Mouse (Mus musculus) lung, adult 2 months (tissue): Measurements from ENCODE around the gene Zbtb48. TPM values are rescaled to one million over a fixed set of nuclear protein-coding genes. Genes with fewer than 3 reads are reported as not detected.

Experiments
- DNase-seq: peaks from one replicate; pipeline ENCODE4 v3.0.0; 2022
- H3K4me1 ChIP-seq: fragments of 200-500 bp; 2 replicates; pipeline ENCODE4 v1.6.1; 2011; ENCODE audit warnings: low read length; ENCODE audit not compliant: control insufficient read depth, insufficient read depth
- H3K4me3 ChIP-seq: fragments of 200-500 bp; replicated peaks from 2 replicates; pipeline ENCODE3; 2011; ENCODE audit warnings: low read depth, mild to moderate bottlenecking, control low read depth, low read length; ENCODE audit errors: extremely low read depth
- CTCF ChIP-seq: fragments of 200-500 bp; IDR thresholded peaks from 2 replicates; pipeline ENCODE4 v1.5.1; 2011; ENCODE audit warnings: mild to moderate bottlenecking, low read length, control low read depth; ENCODE audit not compliant: insufficient read depth
- POLR2A ChIP-seq: fragments of 200-500 bp; IDR thresholded peaks from 2 replicates; pipeline ENCODE4 v1.6.1; 2011; ENCODE audit warnings: low read depth, mild to moderate bottlenecking, control low read depth, low read length, borderline replicate concordance; ENCODE audit errors: extremely low read depth
- WGBS: fragments of 180-500 bp; shearing (Covaris S2); methylation state at CpG from one replicate; pipeline ENCODE4 v1.1.7; 2018; 5-methylcytosine and 5-hydroxymethylcytosine counted together
- polyA plus RNA-seq: library from polyadenylated mRNA; depleted of rRNA; stranded (reverse); fragments of >200 nt; gene quantifications from 2 replicates; pipeline ENCODE4 v1.2.3, GENCODE M21; 2012

The Zbtb48 gene
- polyA plus RNA-seq, 1 experiment = 21.6 TPM

DNA sequence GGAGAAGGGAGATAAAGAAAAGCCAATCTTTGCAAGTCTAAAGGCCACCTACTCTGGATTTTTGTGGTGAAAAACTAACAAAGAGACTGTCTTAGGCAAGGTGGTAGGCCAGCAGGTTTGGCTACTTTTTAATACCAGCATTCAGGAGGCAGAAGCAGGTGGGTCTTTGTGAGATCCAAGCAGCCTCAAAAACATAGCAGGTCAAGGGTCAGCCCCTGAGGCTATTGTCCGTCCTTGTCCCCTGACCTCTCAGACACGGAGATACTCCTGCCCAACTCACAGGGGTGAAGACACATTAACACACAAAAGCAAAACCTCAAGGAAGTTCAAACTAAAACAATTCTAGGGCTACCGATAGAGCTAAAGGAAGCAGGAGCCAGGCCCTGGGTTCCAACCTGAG, 20.7 kb downstream of the Zbtb48 start:
- WGBS = 41% methylated on average over 3 of the region's 3 CpGs

DNA sequence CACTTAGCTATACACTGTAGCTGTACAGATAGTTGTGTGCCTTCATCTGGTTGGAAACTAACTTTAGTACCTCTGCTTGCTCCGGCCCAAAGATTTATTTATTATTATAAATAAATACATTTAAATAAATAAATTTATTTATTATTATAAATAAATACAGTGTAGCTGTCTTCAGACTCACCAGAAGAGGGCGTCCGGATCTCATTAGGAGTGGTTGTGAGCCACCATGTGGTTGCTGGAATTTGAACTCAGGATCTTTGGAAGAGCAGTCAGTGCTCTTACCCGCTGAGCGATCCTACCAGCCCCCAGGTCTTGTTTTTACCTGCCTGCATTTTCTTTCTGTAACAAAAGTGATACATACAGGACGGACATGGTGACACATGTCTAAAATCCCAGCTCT, 21.3 kb downstream of the Zbtb48 start:
- WGBS = 74% methylated on average over 6 of the region's 6 CpGs
- Histone ChIP-seq H3K4me3 (no peak overlapping the region), H3K4me1 (peaks cover 14% of the 10 kb centered on the region)
- no peak for DNase-seq
- TF ChIP-seq POLR2A = no peak
- no peak for TF ChIP-seq CTCF

More for the DNA sequence above, 20.7 kb downstream of the Zbtb48 start:
- Histone ChIP-seq H3K4me1 (peaks cover 18% of the 10 kb centered on the region), H3K4me3 (no peak overlapping the region)
- no peak for DNase-seq
- TF ChIP-seq CTCF (no peak), POLR2A (no peak)

DNA sequence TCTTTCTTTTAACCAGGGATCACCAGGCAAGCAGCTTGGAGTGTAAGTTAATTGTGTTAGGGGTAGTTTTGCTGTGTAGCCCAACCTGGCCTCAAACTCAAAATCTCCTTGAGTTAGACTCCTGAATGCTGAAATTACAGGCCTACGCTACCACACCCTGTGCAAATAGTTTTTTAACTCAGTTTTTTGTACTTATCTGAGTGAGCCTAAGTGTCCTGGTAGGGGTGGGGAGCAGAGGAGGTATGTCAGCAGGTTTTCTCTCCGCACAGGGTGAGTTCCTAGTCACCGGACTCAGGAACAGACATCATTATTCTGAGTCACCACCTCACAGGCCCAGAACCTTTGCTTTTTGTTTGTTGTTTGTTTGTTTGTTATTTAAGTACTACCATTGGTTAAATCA, 25.4 kb downstream of the Zbtb48 start:
- Histone ChIP-seq H3K4me3 (no peak overlapping the region), H3K4me1 (peaks cover 8% of the 10 kb centered on the region)
- WGBS = 74% methylated on average over 3 of the region's 3 CpGs
- no peak for DNase-seq
- no peak for TF ChIP-seq POLR2A
- no peak for TF ChIP-seq CTCF

DNA sequence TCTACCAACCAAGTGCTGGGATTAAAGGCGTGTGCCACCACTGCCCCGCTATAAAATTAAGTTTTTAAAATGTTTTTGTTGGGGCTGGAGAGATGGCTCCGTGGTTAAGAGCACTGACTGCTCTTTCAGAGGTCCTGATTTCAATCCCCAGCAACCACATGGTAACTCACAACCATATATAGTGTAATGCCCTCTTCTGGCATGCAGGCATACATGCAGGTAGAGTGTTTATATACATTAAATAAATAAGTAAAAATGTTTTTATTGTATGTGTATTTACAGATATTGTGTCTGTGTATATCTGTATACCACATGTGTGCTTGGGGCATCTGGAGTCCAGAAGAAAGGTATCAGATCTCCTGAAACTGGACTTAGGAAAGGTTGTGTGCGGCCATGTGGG, 26.1 kb downstream of the Zbtb48 start:
- no peak for TF ChIP-seq POLR2A
- 68% methylated on average over 4 of the region's 4 CpGs for WGBS
- DNase-seq = no peak

DNA sequence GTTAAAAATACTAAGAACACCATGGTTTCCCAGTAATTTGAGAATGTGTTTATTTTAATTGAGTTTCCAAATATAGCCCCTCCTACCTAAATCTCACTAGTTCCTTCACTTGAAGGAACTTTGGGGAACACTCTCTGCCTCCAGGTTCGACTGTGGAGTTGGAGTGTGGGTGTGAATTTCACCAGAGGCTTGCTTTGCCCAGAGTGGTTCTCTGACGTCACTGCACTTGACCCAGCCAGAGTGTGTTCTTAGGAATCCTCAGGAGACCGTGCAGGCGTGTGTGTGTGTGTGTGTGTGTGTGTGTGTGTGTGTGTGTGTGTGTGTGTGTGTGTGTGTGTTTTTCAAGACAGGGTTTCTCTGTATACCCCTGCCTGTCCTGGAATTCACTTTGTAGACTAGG, 26.6 kb downstream of the Zbtb48 start:
- 23% methylated on average over 4 of the region's 4 CpGs for WGBS
- Histone ChIP-seq H3K4me1 (peaks cover 7% of the 10 kb centered on the region), H3K4me3 (no peak overlapping the region)
- DNase-seq = peak; percentile 46
- TF ChIP-seq POLR2A (no peak), CTCF (no peak)

More for the DNA sequence above, 26.1 kb downstream of the Zbtb48 start:
- Histone ChIP-seq H3K4me1 (peaks cover 7% of the 10 kb centered on the region), H3K4me3 (no peak overlapping the region)

DNA sequence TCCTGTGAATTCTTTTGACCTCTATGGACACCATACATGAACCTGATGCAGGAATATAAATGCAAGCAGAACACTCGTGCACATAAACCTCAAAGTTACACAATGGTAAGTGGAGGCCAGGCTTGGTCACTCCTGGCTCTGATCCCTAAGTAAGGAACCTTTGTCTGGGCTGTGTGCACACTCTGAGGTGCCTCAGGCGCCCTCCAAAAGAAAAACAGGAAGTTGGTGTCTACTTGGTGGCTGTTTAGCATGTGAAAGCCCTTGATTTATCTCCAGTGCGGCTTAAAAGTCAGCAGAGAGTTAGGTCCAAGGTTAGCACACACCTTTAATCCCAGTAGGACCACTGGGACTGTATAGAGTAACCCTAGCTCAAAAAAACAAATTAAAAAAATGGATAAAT, 28.0 kb downstream of the Zbtb48 start:
- WGBS = 24% methylated on average over 3 of the region's 3 CpGs

DNA sequence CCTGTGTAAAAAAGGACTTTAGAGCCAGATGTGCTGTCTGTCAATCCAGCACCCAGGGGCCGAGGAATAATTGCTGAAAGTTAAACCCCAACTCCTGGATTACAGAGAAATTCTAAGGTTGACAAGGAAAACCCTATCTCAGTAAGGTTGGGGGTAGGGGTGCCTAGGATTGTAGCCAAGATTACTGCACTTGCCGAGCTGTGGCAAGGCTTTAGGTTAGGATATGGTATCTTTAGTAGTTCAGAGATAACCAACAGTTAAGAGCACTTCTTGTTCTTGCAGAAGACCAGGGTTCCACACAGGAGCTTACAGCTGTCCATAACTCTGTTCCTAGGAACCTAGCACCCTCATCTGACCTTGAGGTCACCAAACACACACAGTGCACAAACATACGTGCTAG, 29.8 kb downstream of the Zbtb48 start:
- no peak overlapping the region for H3K4me3 ChIP-seq
- 63% methylated on average over 3 of the region's 3 CpGs for WGBS
- peaks cover 15% of the 10 kb centered on the region for H3K4me1 ChIP-seq
- no peak for TF ChIP-seq CTCF
- no peak for TF ChIP-seq POLR2A
- no peak for DNase-seq

More for the DNA sequence above, 28.0 kb downstream of the Zbtb48 start:
- TF ChIP-seq CTCF (no peak), POLR2A (no peak)
- no peak overlapping the region for H3K4me3 ChIP-seq
- peaks cover 10% of the 10 kb centered on the region for H3K4me1 ChIP-seq
- no peak for DNase-seq

DNA sequence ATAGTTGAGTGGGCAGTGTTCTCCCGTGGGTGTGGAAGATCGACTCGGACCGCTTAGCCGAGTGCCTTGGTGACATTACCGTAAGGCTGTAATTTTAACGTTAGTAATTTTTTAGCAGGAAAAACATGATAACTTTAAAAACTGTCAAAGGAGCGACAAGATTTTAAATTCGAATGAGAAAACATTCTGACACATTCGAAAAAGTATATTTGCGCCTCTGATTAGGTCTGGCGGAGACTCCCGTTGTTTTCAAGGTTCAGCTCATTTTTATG, 30.6 kb downstream of the Zbtb48 start:
- TF ChIP-seq CTCF (no peak), POLR2A (no peak)
- DNase-seq = no peak
- Histone ChIP-seq H3K4me1 (peaks cover 15% of the 10 kb centered on the region), H3K4me3 (peak overlapping the region; percentile 83)
- 1% methylated on average over 13 of the region's 13 CpGs for WGBS

DNA sequence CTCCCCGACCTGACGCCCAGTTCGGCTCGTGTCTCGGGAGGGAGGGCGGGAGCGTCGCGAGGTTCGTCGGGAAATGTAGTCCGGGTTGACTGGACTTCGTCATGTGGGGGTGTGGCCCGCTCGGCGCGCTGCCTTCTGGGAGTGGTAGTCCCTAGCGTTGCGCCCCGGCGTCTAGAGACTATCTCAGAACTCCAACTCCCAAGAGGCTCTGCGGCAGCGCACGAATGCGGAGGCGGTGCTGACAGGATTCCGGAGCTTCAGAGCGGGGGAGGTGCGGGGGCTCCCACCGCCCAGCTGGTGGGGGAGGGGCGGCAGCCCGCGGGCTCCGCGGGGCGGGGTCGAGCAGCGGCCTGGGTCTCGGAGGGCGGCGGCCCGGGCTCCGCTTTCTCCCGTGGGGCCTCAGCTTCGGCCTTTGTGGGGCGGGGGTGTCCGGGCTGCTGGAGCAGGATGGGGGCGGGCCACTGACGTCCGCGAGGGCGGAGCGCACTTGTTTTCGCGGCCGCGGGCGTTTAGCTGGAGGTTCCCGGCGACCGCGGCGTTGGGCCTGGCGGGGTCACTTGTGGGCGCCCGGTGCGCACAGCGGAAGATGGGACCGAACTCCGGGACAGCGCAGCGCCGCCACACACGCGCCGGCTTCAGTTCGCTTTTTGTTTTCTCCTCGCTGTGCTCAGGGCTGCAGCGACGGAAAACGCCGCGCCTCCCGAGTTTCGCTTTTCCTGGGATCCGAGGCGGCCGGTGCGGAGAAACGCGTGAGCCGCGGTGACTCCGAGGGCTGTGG, 31.1 kb downstream of the Zbtb48 start, which contains the start of gene Phf13:
Gene Phf13 (minus strand): TSS at position 86 of the 778 bp plus-strand sequence.
- DNase-seq = peak; percentile 98
- under 1% methylated on average over 93 of the region's 94 CpGs for WGBS
- H3K4me3 ChIP-seq = peak within 1 kb of the TSS; percentile 100
- no peak for TF ChIP-seq CTCF
- TF ChIP-seq POLR2A = peak; percentile 75
- H3K4me1 ChIP-seq = peaks cover 15% of the 10 kb centered on the region
